Mouse (Mus musculus): ENCODE data around the gene Gm5938.

The Gm5938 gene

DNA sequence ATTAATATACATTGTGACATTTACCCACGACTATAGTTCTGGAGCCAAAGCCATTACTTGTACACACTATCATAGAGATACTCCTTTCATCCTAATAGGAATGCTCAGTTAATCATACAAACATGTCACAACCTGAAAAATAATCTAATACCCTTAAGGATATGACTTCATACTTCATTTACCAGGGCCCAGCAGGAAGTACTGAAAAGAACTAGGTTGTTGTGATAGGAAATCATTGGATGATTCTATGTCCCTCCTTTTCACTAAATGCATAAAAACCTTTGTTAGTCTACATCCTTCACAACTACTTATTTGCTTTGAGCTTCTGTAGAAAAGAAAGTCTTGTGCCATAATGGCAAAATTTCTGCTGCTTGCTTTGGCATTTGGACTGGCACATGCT lies at the start of gene Gm5938:
Gene Gm5938, plus strand, starts transcription at position 301 of the 400 bp plus-strand sequence.
- no peak for DNase-seq

DNA sequence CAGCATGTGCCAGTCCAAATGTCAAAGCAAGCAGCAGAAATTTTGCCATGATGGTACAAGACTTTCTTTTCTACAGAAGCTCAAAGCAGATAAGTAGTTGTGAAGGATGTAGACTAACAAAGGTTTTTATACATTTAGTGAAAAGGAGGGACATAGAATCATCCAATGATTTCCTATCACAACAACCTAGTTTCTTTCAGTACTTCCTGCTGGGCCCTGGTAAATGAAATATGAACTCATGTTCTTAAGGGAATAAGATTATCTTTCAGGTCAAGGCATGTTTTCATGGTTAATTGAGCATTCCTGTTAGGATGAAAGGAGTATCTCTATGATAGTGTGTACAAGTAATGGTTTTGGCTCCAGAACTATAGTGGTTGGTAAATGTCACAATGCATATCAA lies 34.0 kb upstream of the Gm5938 start, which contains the start of gene Obp1a:
Gene Obp1a, minus strand, starts transcription at position 101 of the 400 bp plus-strand sequence.
- DNase-seq, result no peak

Measured in cerebellum, adult 18-20 months (tissue).